Mouse (Mus musculus): Measurements from ENCODE around the gene Zfp526.

- TF ChIP-seq POLR2A (IDR thresholded peaks at IDR 0.05; ENCODE audit: insufficient read depth, low read length), result no peak
- TF ChIP-seq CTCF (IDR thresholded peaks at IDR 0.05; ENCODE audit: low read depth, low read length), result no peak
These were observed 30.4 kb upstream of the Zfp526 start for GRCm38 (mm10) chr7:25190806-25191205.

Data from ES-Bruce4 (cell line).